In genomic region chr19:20370175-20370574, GRCm38 (mm10) we compare ENCODE assay signal across 22 mouse cellular contexts. TPM values are rescaled to one million over a fixed set of nuclear protein-coding genes. Genes with fewer than 3 reads are reported as not detected.
DNase-seq lines count a peak whose midpoint lies in the region; ATAC-seq and TF ChIP-seq lines count a peak whose summit lies in the region.
"Had no signal": no experiment of that assay in that cellular context is flagged by ENCODE, and none has a peak within 500 bp of the region (broad histone marks: within the 10 kb centered on the region; RNA-seq: fewer than 3 reads in every experiment).

No protein-coding gene starts in this region.

- no peak for TF ChIP-seq CTCF in intestine, postnatal 0 days (IDR thresholded peaks at IDR 0.05; ENCODE audit: low read depth)
- no peak for TF ChIP-seq CTCF in heart, adult 2 months (IDR thresholded peaks at IDR 0.05)

- intact Hi-C loops in heart, adult 2 months (cut with DNase I): no loop called here

- WGBS in intestine, embryonic 15.5 days: 73% methylated on average over 2 of the region's 2 CpGs
- WGBS in intestine, postnatal 0 days: 62% methylated on average over 2 of the region's 2 CpGs
- WGBS in intestine, embryonic 16.5 days: 68% methylated on average over 2 of the region's 2 CpGs
- 84% methylated on average over 2 of the region's 2 CpGs for WGBS in heart, adult 2 months

- no peak overlapping the region for H3K27ac ChIP-seq in intestine, embryonic 15.5 days
- H3K27ac ChIP-seq in intestine, postnatal 0 days (ENCODE audit: low read depth, low read length): no peak overlapping the region
- H3K27ac ChIP-seq in intestine, embryonic 16.5 days (ENCODE audit: low read length): no peak overlapping the region
- no peak overlapping the region for H3K27ac ChIP-seq in heart, adult 2 months

- TF ChIP-seq POLR2A in heart, adult 2 months (IDR thresholded peaks at IDR 0.05; ENCODE audit: insufficient read depth, low read depth, low read length): no peak

- ATAC-seq in intestine, embryonic 15.5 days: peak; percentile 67; the same call in 1 of the 2 replicates
- no peak for ATAC-seq in intestine, postnatal 0 days
- peak; percentile 59; the same call in 1 of the 2 replicates for ATAC-seq in intestine, embryonic 16.5 days
- ATAC-seq: activated CD4-positive, CD25-positive, alpha-beta regulatory T cell, adult 4 months; CD4-positive, CD25-positive, alpha-beta regulatory T cell, adult 4 months; Patski had no signal

- H3K4me2 ChIP-seq in intestine, embryonic 15.5 days (replicated peaks): no peak overlapping the region
- no peak overlapping the region for H3K4me2 ChIP-seq in intestine, postnatal 0 days (replicated peaks; ENCODE audit: low read depth)
- H3K4me2 ChIP-seq in intestine, embryonic 16.5 days (ENCODE audit: low read depth, low read length): no peak overlapping the region

- peak; percentile 20 for DNase-seq in yolk sac, embryonic 10.5 days (ENCODE audit: low spot score)
- DNase-seq in heart, adult 2 months: no peak
- no peak for DNase-seq in adrenal gland, postnatal 36 days
- DNase-seq: adrenal gland, adult 2 months; adrenal gland, adult 8-10 months; adrenal gland, postnatal 10 days; adrenal gland, postnatal 14 days; adrenal gland, postnatal 25 days; B cell, adult 2 months; cerebellum, adult 11 months; cerebellum, adult 11-12 months; cerebellum, adult 18-20 months; cerebellum, adult 2 months had no signal

- H3K79me2 ChIP-seq in heart, adult 2 months (replicated peaks; ENCODE audit: control insufficient read depth, insufficient read depth, low read length): no peaks in the 10 kb centered on the region

- H3K36me3 ChIP-seq in intestine, embryonic 15.5 days: no peaks in the 10 kb centered on the region
- no peaks in the 10 kb centered on the region for H3K36me3 ChIP-seq in intestine, postnatal 0 days (ENCODE audit: control insufficient read depth, insufficient read depth)
- H3K36me3 ChIP-seq in intestine, embryonic 16.5 days (ENCODE audit: control insufficient read depth, insufficient read depth, low read length): no peaks in the 10 kb centered on the region
- no peaks in the 10 kb centered on the region for H3K36me3 ChIP-seq in heart, adult 2 months (ENCODE audit: control insufficient read depth, insufficient read depth, low read length)
- H3K36me3 ChIP-seq: G1E had no signal

- no peak overlapping the region for H3K4me3 ChIP-seq in intestine, embryonic 15.5 days (replicated peaks)
- no peak overlapping the region for H3K4me3 ChIP-seq in intestine, postnatal 0 days (ENCODE audit: low read depth, low read length)
- H3K4me3 ChIP-seq in intestine, embryonic 16.5 days (ENCODE audit: low read length): no peak overlapping the region
- H3K4me3 ChIP-seq in heart, adult 2 months: no peak overlapping the region

- H3K4me1 ChIP-seq in intestine, embryonic 15.5 days (replicated peaks): no peaks in the 10 kb centered on the region
- H3K4me1 ChIP-seq in intestine, postnatal 0 days (replicated peaks; ENCODE audit: control insufficient read depth, insufficient read depth, low read length): no peaks in the 10 kb centered on the region
- H3K4me1 ChIP-seq in intestine, embryonic 16.5 days (ENCODE audit: control insufficient read depth, insufficient read depth, low read length): no peaks in the 10 kb centered on the region
- H3K4me1 ChIP-seq in heart, adult 2 months (ENCODE audit: control insufficient read depth, insufficient read depth, low read length): no peaks in the 10 kb centered on the region

- no peak overlapping the region for H3K9ac ChIP-seq in intestine, embryonic 15.5 days
- no peak overlapping the region for H3K9ac ChIP-seq in intestine, postnatal 0 days (ENCODE audit: low read depth, low read length)
- H3K9ac ChIP-seq in intestine, embryonic 16.5 days (ENCODE audit: low read depth, low read length): no peak overlapping the region
- no peak overlapping the region for H3K9ac ChIP-seq in heart, adult 2 months (ENCODE audit: low read depth, low read length)

- H3K27me3 ChIP-seq in intestine, embryonic 15.5 days (replicated peaks): no peaks in the 10 kb centered on the region
- no peaks in the 10 kb centered on the region for H3K27me3 ChIP-seq in intestine, postnatal 0 days (replicated peaks; ENCODE audit: control insufficient read depth, insufficient read depth, low read length)
- no peaks in the 10 kb centered on the region for H3K27me3 ChIP-seq in intestine, embryonic 16.5 days (replicated peaks; ENCODE audit: control insufficient read depth, insufficient read depth, low read length)
- no peaks in the 10 kb centered on the region for H3K27me3 ChIP-seq in heart, adult 2 months (ENCODE audit: control insufficient read depth, insufficient read depth, low read length)
- H3K27me3 ChIP-seq: CH12.LX, Patski had no signal

- no peaks in the 10 kb centered on the region for H3K9me3 ChIP-seq in intestine, embryonic 15.5 days
- H3K9me3 ChIP-seq in intestine, postnatal 0 days (ENCODE audit: control insufficient read depth): no peaks in the 10 kb centered on the region
- no peaks in the 10 kb centered on the region for H3K9me3 ChIP-seq in intestine, embryonic 16.5 days (ENCODE audit: control insufficient read depth, low read length)
- H3K9me3 ChIP-seq: G1E had no signal

- TF ChIP-seq EP300 in heart, adult 2 months (IDR thresholded peaks at IDR 0.05; ENCODE audit: insufficient read depth, low read depth, low read length): no peak

RNA-seq across cellular contexts. Expression of gene Anxa1, which starts 20.6 kb away (rescaled TPM):
- polyA plus RNA-seq in intestine, embryonic 15.5 days (2015; fragmentation: Nextera tagmentation; extraction: Ambion mirVana): 51.5 and 61.8 TPM in 2 replicates
- polyA plus RNA-seq in intestine, postnatal 0 days (2015; fragmentation: Nextera tagmentation; extraction: Ambion mirVana): 46.5 and 48.9 TPM in 2 replicates
- polyA plus RNA-seq in intestine, embryonic 16.5 days (2015; fragmentation: Nextera tagmentation; extraction: Ambion mirVana): 52.2 and 59.5 TPM in 2 replicates
- total RNA-seq in heart, adult 2 months (2021): 10 to 100 TPM; 17.3 to 19.9 TPM
- 10.4 and 13.6 TPM in 2 replicates for polyA plus RNA-seq in heart, adult 2 months (2012; rRNA removed)
- total RNA-seq in adrenal gland, postnatal 36 days (2021): 10 to 100 TPM; 13.8 to 30.7 TPM
- total RNA-seq: MEL had no signal
- polyA plus RNA-seq: G1E had no signal
